Mouse (Mus musculus): ENCODE results near the gene Dlst. TPM values are rescaled to one million over a fixed set of nuclear protein-coding genes. Genes with fewer than 3 reads are reported as not detected.

The Dlst gene
- polyA plus RNA-seq, 1 experiment from 2014 or later, result 63.2 TPM

DNA sequence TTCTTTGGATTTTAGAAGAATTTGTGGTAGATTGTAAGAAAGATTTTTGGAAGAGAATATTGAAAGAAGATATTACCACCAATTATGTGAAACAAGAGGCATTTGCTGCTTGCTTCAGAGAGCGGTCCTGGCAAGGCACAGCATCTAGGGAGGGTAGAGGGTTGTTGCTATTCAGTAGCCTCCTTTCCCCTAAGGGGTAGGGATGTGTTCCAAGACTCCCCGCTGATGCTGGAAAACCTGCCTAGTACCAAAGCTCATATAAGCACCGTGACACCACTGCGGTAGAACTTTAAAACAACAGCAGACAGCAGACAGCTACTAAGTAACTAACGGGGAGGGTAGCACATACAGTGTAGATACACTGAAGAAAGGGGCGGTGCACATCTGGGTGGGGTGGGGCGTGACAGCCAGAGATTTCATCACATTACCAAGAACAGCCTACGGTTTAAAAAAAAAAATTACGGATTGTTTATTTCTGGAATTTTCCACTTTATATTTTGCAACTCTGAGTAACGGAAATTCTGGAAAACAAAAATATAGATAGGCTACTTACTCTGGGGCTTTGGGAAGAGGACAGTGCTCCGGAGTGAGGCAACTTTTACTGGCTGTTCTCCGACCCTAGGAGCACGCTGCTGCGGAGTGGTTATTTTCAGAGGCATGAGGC is 47.3 kb downstream of the Dlst start:
- DNase-seq (ENCODE audit: low spot score), result no peak

DNA sequence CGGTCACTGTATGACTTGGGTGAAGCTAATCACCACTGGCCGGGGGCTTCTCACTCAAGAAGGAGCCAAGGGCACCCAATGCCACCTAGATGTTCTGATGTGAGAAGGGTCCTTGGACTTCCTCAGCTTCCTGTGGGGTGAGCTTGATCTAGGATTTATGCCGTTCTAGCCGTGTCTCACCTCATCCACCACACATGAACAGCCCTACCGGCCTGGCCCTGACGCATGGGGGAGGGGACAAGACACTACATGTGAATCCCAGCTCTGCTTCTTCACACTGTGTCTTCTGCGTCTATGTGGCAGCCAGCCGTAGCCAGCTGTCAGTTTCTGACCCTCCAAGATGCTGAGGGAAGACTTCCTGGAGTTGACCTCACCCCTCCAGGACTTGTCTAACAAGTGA is 48.2 kb downstream of the Dlst start:
- H3K27ac ChIP-seq (replicated peaks), result no peak overlapping the region
- H3K4me3 ChIP-seq (ENCODE audit: low read depth, low read length), result no peak overlapping the region
- no peaks in the 10 kb centered on the region for H3K36me3 ChIP-seq (ENCODE audit: control insufficient read depth, insufficient read depth, low read length)
- H3K4me2 ChIP-seq (replicated peaks; ENCODE audit: low read depth), result no peak overlapping the region
- no peak for DNase-seq (ENCODE audit: low spot score)
- no peak for TF ChIP-seq CTCF (IDR thresholded peaks at IDR 0.05; ENCODE audit: low read depth)
- no peaks in the 10 kb centered on the region for H3K9me3 ChIP-seq (ENCODE audit: control insufficient read depth, low read length)
- H3K27me3 ChIP-seq (ENCODE audit: control insufficient read depth, insufficient read depth, low read length), result no peaks in the 10 kb centered on the region
- ATAC-seq (ENCODE audit: low FRiP score, low TSS enrichment), result 0 out of 2 replicates have a peak, but pooled peaks have one; percentile 29
- H3K4me1 ChIP-seq (replicated peaks; ENCODE audit: control insufficient read depth, insufficient read depth), result no peaks in the 10 kb centered on the region
- H3K9ac ChIP-seq (ENCODE audit: low read length), result no peak overlapping the region
- 85% methylated on average over 8 of the region's 8 CpGs for WGBS

More for the DNA sequence above, 47.3 kb downstream of the Dlst start:
- WGBS, result 83% methylated on average over 14 of the region's 14 CpGs
- no peaks in the 10 kb centered on the region for H3K36me3 ChIP-seq (ENCODE audit: control insufficient read depth, insufficient read depth, low read length)
- no peak for ATAC-seq (ENCODE audit: low FRiP score, low TSS enrichment)
- no peak overlapping the region for H3K9ac ChIP-seq (ENCODE audit: low read length)
- no peak for TF ChIP-seq EP300 (optimal IDR thresholded peaks at IDR 0.05)
- TF ChIP-seq CTCF (IDR thresholded peaks at IDR 0.05; ENCODE audit: low read depth), result no peak
- no peak overlapping the region for H3K27ac ChIP-seq (replicated peaks)
- H3K4me2 ChIP-seq (replicated peaks; ENCODE audit: low read depth), result no peak overlapping the region
- no peaks in the 10 kb centered on the region for H3K4me1 ChIP-seq (replicated peaks; ENCODE audit: control insufficient read depth, insufficient read depth)
- H3K9me3 ChIP-seq (ENCODE audit: control insufficient read depth, low read length), result no peaks in the 10 kb centered on the region
- H3K27me3 ChIP-seq (ENCODE audit: control insufficient read depth, insufficient read depth, low read length), result no peaks in the 10 kb centered on the region
- no peak overlapping the region for H3K4me3 ChIP-seq (ENCODE audit: low read depth, low read length)

DNA sequence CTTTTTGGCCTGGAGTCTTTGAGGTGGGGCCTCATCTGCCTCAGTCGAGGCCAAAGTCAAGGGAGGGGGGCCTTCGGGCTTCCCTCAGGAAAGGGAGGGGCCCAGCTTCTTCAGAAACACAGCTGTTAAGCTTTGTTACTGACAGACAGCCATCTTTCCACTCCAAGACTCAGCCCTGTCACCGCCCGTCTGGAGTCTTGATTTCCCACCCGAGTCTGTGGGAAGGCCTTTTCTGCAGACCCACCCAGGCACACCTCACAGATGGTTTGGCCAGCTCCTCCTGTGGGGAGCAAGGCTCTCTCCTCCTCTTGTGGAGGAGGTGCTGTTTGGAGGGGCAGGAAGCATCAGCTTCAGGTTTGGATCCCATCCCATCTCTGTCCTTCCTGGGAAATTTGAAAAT is 49.0 kb downstream of the Dlst start:
- no peak for DNase-seq (ENCODE audit: low spot score)
- peak; percentile 49 for ATAC-seq (ENCODE audit: low FRiP score, low TSS enrichment)
- H3K27me3 ChIP-seq (ENCODE audit: control insufficient read depth, insufficient read depth, low read length), result no peaks in the 10 kb centered on the region
- no peak overlapping the region for H3K27ac ChIP-seq (replicated peaks)
- H3K4me1 ChIP-seq (replicated peaks; ENCODE audit: control insufficient read depth, insufficient read depth), result no peaks in the 10 kb centered on the region
- no peaks in the 10 kb centered on the region for H3K9me3 ChIP-seq (ENCODE audit: control insufficient read depth, low read length)
- no peak overlapping the region for H3K4me2 ChIP-seq (replicated peaks; ENCODE audit: low read depth)
- no peak overlapping the region for H3K9ac ChIP-seq (ENCODE audit: low read length)
- no peaks in the 10 kb centered on the region for H3K36me3 ChIP-seq (ENCODE audit: control insufficient read depth, insufficient read depth, low read length)
- H3K4me3 ChIP-seq (ENCODE audit: low read depth, low read length), result no peak overlapping the region
- WGBS, result 41% methylated on average over 5 of the region's 5 CpGs
- no peak for TF ChIP-seq CTCF (IDR thresholded peaks at IDR 0.05; ENCODE audit: low read depth)
- TF ChIP-seq EP300 (optimal IDR thresholded peaks at IDR 0.05), result no peak

DNA sequence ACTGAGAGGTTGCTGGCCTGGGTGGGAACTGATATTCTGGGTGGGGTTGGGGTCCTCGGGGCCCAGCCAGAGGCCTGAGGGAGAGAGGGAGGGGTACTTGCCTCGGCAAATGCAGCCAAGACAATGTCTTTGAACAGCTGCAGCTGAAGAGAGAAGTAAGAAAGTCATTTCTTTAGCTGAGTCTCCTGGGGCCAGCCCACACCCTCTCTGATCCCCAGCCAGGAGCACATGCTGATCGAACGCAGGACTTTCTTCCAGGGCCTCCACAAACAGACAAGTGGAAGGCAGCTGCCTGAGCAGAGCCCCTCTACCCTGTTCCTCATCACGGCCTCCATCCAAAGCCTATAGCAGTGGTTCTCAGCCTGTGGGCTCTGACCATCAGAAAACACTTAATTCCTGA is 54.4 kb downstream of the Dlst start:
- Histone ChIP-seq H3K36me3 (ENCODE audit: control insufficient read depth, insufficient read depth, low read length) (no peaks in the 10 kb centered on the region), H3K9me3 (ENCODE audit: control insufficient read depth, low read length) (no peaks in the 10 kb centered on the region), H3K4me3 (ENCODE audit: low read depth, low read length) (no peak overlapping the region), H3K9ac (ENCODE audit: low read length) (no peak overlapping the region), H3K4me1 (replicated peaks; ENCODE audit: control insufficient read depth, insufficient read depth) (peaks cover 2% of the 10 kb centered on the region; the same call in 1 of the 2 replicates), H3K27me3 (ENCODE audit: control insufficient read depth, insufficient read depth, low read length) (no peaks in the 10 kb centered on the region), H3K4me2 (replicated peaks; ENCODE audit: low read depth) (no peak overlapping the region), H3K27ac (replicated peaks) (no peak overlapping the region)
- TF ChIP-seq EP300 (optimal IDR thresholded peaks at IDR 0.05) (no peak), CTCF (IDR thresholded peaks at IDR 0.05; ENCODE audit: low read depth) (no peak)
- ATAC-seq (ENCODE audit: low FRiP score, low TSS enrichment) (no peak), DNase-seq (ENCODE audit: low spot score) (no peak)
- 60% methylated on average over 5 of the region's 5 CpGs for WGBS

DNA sequence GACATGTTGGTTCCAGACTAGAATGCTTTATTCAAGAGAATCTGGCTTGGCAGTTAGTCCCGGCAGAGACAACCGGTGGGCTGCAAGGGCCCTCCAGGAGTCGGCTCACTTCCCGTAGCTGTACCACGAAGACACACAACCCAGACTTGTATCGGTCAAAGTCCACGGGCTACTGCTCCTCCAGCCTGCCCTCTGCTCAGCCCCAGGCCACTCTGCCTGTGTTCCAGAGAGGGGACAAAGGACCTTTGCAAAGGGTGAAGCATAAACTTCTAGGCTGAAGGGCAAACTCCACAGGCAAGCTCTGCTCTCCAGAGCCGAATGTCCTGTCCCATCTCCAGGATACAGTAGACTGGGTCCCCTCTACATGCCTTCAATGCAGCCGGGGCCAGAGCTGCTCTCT is 56.0 kb downstream of the Dlst start:
- ATAC-seq (ENCODE audit: low FRiP score, low TSS enrichment) (no peak), DNase-seq (ENCODE audit: low spot score) (no peak)
- no peak overlapping the region for H3K27ac ChIP-seq (replicated peaks)
- no peak overlapping the region for H3K9ac ChIP-seq (ENCODE audit: low read length)
- peaks cover 2% of the 10 kb centered on the region; the same call in 1 of the 2 replicates for H3K4me1 ChIP-seq (replicated peaks; ENCODE audit: control insufficient read depth, insufficient read depth)
- no peak for TF ChIP-seq CTCF (IDR thresholded peaks at IDR 0.05; ENCODE audit: low read depth)
- TF ChIP-seq EP300 (optimal IDR thresholded peaks at IDR 0.05), result no peak
- H3K27me3 ChIP-seq (ENCODE audit: control insufficient read depth, insufficient read depth, low read length), result no peaks in the 10 kb centered on the region
- H3K4me3 ChIP-seq (ENCODE audit: low read depth, low read length), result no peak overlapping the region
- 81% methylated on average over 9 of the region's 9 CpGs for WGBS
- no peak overlapping the region for H3K4me2 ChIP-seq (replicated peaks; ENCODE audit: low read depth)
- no peaks in the 10 kb centered on the region for H3K36me3 ChIP-seq (ENCODE audit: control insufficient read depth, insufficient read depth, low read length)
- no peaks in the 10 kb centered on the region for H3K9me3 ChIP-seq (ENCODE audit: control insufficient read depth, low read length)

DNA sequence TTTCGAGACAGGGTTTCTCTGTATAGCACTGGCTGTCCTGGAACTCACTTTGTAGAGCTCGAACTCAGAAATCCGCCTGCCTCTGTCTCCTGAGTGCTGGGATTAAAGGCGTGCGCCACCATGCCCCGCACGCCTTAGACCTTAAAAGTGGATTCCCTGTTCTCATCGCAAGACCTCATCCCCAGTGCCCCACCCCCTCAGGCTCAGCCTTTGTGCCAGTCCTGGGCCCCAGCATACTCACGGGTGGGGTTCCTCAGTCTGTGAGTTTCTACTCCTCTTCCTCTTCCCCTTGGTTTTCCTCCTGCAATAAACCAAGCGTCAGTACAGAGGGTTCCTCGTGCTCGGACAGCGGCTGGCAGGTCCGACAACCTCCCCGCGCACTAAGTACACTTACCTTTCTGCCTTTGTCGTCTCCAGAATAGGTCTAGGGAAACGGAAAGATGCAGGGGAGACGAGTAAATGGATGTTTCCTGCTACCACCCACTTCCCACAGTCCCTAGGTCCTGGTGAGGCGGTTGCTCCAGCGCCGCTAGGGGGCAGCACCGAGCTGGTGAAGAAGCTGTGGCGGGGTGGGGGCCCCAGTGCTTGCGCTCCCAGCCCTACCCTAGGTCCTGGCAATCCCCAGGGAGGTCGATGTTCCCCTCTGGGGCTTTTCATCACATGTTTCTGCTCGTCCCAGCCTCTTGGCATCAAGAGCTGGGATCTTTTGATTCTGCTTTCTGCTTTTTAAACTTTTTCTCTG is 58.7 kb downstream of the Dlst start:
- H3K9ac ChIP-seq (ENCODE audit: low read length), result no peak overlapping the region
- H3K27ac ChIP-seq (replicated peaks), result no peak overlapping the region
- peak overlapping the region; percentile 36 for H3K4me2 ChIP-seq (replicated peaks; ENCODE audit: low read depth)
- H3K4me3 ChIP-seq (ENCODE audit: low read depth, low read length), result peak overlapping the region; percentile 10; the same call in 1 of the 2 replicates
- TF ChIP-seq EP300 (optimal IDR thresholded peaks at IDR 0.05) (no peak), CTCF (IDR thresholded peaks at IDR 0.05; ENCODE audit: low read depth) (peak; percentile 98)
- peaks cover 2% of the 10 kb centered on the region; the same call in 1 of the 2 replicates for H3K4me1 ChIP-seq (replicated peaks; ENCODE audit: control insufficient read depth, insufficient read depth)
- no peaks in the 10 kb centered on the region for H3K9me3 ChIP-seq (ENCODE audit: control insufficient read depth, low read length)
- 31% methylated on average over 27 of the region's 27 CpGs for WGBS
- ATAC-seq (ENCODE audit: low FRiP score, low TSS enrichment), result peak; percentile 87
- H3K27me3 ChIP-seq (ENCODE audit: control insufficient read depth, insufficient read depth, low read length), result no peaks in the 10 kb centered on the region
- no peaks in the 10 kb centered on the region for H3K36me3 ChIP-seq (ENCODE audit: control insufficient read depth, insufficient read depth, low read length)
- peak; percentile 83 for DNase-seq (ENCODE audit: low spot score)
